Mouse (Mus musculus): Measurements from ENCODE around the gene Ogdh. TPM values are rescaled to one million over a fixed set of nuclear protein-coding genes. Genes with fewer than 3 reads are reported as not detected.

The Ogdh gene
- total and polyA plus RNA-seq, 3 experiments, result 91.8 to 118 (median 94.9) TPM

DNA sequence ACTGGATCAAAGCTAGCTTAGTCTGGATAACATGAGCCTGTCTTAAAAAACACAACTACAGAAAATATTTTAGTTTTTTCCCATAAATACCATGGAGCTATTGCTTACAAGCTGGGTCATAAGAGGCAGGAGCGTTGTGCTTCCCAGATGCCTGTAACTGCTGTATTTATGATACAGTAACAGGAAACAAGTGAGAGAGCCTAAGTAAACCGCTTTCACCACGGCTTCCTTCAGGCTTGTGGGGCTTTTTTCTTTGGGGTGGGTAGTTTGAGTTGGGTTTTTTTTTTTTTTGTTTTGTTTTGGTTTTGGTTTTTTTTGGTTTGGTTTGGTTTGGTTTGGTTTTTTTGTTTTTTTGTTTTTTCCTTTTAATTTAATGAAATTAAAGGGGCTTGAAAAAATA lies 41.2 kb downstream of the Ogdh start:
- no peaks in the 10 kb centered on the region for H3K79me2 ChIP-seq (ENCODE audit: control insufficient read depth, insufficient read depth, low read length, poor library complexity)
- no peaks in the 10 kb centered on the region for H3K4me1 ChIP-seq (ENCODE audit: control insufficient read depth in 1 of 2, insufficient read depth in 2 of 2, low read length in 2 of 2)
- H3K4me3 ChIP-seq (ENCODE audit: control insufficient read depth in 1 of 2, insufficient read depth in 1 of 2, low read depth in 2 of 2, low read length in 2 of 2), result no peak overlapping the region
- TF ChIP-seq MAZ (IDR thresholded peaks at IDR 0.05; ENCODE audit: low read depth, low read length) (no peak), TAL1 (IDR thresholded peaks at IDR 0.05; ENCODE audit: low read length) (no peak), MEF2A (IDR thresholded peaks at IDR 0.05; ENCODE audit: extremely low read depth, insufficient replicate concordance, low read depth, low read length, poor library complexity, severe bottlenecking) (no peak), EP300 (IDR thresholded peaks at IDR 0.05; ENCODE audit: low read depth in 1 of 2, low read length in 2 of 2) (no peak), ZKSCAN1 (IDR thresholded peaks at IDR 0.05; ENCODE audit: low read depth, low read length) (no peak), NELFE (IDR thresholded peaks at IDR 0.05; ENCODE audit: low read depth, low read length) (no peak), ZC3H11A (IDR thresholded peaks at IDR 0.05; ENCODE audit: low read depth, low read length) (no peak), CHD1 (IDR thresholded peaks at IDR 0.05; ENCODE audit: low read depth, low read length) (no peak)
- no peak for DNase-seq (ENCODE audit: low read depth, low spot score)
- no peak overlapping the region for H3K27ac ChIP-seq (ENCODE audit: control insufficient read depth, low read depth, low read length)
- H3K36me3 ChIP-seq (ENCODE audit: control insufficient read depth in 1 of 2, insufficient read depth in 2 of 2, low read length in 2 of 2), result peaks cover 0 to 13% of the 10 kb centered on the region in 2 experiments; a peak in 2 of 4 replicates
- no peak overlapping the region for H3K9ac ChIP-seq (ENCODE audit: control insufficient read depth, low read depth, low read length, poor library complexity, severe bottlenecking)
- H3K27me3 ChIP-seq (ENCODE audit: control insufficient read depth in 1 of 2, insufficient read depth in 2 of 2, low read length in 2 of 2), result no peaks in the 10 kb centered on the region
- H3K9me3 ChIP-seq (replicated peaks; ENCODE audit: insufficient read depth, low read length), result no peaks in the 10 kb centered on the region

- H3K27ac ChIP-seq (ENCODE audit: control insufficient read depth, low read depth, low read length), result no peak overlapping the region
- H3K79me2 ChIP-seq (ENCODE audit: control insufficient read depth, insufficient read depth, low read length, poor library complexity), result no peaks in the 10 kb centered on the region
- H3K4me1 ChIP-seq (ENCODE audit: control insufficient read depth in 1 of 2, insufficient read depth in 2 of 2, low read length in 2 of 2), result no peaks in the 10 kb centered on the region
- no peak for DNase-seq (ENCODE audit: low read depth, low spot score)
- H3K27me3 ChIP-seq (ENCODE audit: control insufficient read depth in 1 of 2, insufficient read depth in 2 of 2, low read length in 2 of 2), result no peaks in the 10 kb centered on the region
- no peaks in the 10 kb centered on the region for H3K9me3 ChIP-seq (replicated peaks; ENCODE audit: insufficient read depth, low read length)
- TF ChIP-seq KAT2A (conservative IDR thresholded peaks at IDR 0.05; ENCODE audit: low read depth, low read length) (no peak), SMC3 (IDR thresholded peaks at IDR 0.05; ENCODE audit: low read depth, low read length) (no peak), ZC3H11A (IDR thresholded peaks at IDR 0.05; ENCODE audit: low read depth, low read length) (no peak), CHD2 (IDR thresholded peaks at IDR 0.05; ENCODE audit: low read length) (no peak), CTCF (IDR thresholded peaks at IDR 0.05 in 2 of 3, conservative IDR thresholded peaks at IDR 0.05 in 1 of 3; ENCODE audit: control insufficient read depth in 1 of 3, insufficient read depth in 1 of 3, low read depth in 2 of 3, low read length in 3 of 3, poor library complexity in 1 of 3, severe bottlenecking in 1 of 3) (no peak)
- H3K36me3 ChIP-seq (ENCODE audit: control insufficient read depth in 1 of 2, insufficient read depth in 2 of 2, low read length in 2 of 2), result peaks cover 0 to 9% of the 10 kb centered on the region in 2 experiments; a peak in 2 of 4 replicates
- H3K9ac ChIP-seq (ENCODE audit: control insufficient read depth, low read depth, low read length, poor library complexity, severe bottlenecking), result no peak overlapping the region
- no peak overlapping the region for H3K4me3 ChIP-seq (ENCODE audit: control insufficient read depth in 1 of 2, insufficient read depth in 1 of 2, low read depth in 2 of 2, low read length in 2 of 2)
These were observed 42.0 kb downstream of the Ogdh start for GRCm38 (mm10) chr11:6333403-6333802.

GRCm38 (mm10) chr11:6335321-6335720 lies 43.9 kb downstream of the Ogdh start:
- Histone ChIP-seq H3K27ac (ENCODE audit: control insufficient read depth, low read depth, low read length) (no peak overlapping the region), H3K27me3 (ENCODE audit: control insufficient read depth in 1 of 2, insufficient read depth in 2 of 2, low read length in 2 of 2) (no peaks in the 10 kb centered on the region), H3K79me2 (ENCODE audit: control insufficient read depth, insufficient read depth, low read length, poor library complexity) (no peaks in the 10 kb centered on the region), H3K4me1 (ENCODE audit: control insufficient read depth in 1 of 2, insufficient read depth in 2 of 2, low read length in 2 of 2) (no peaks in the 10 kb centered on the region), H3K36me3 (ENCODE audit: control insufficient read depth in 1 of 2, insufficient read depth in 2 of 2, low read length in 2 of 2) (peaks cover 0 to 9% of the 10 kb centered on the region in 2 experiments; a peak in 2 of 4 replicates), H3K9me3 (replicated peaks; ENCODE audit: insufficient read depth, low read length) (no peaks in the 10 kb centered on the region), H3K4me3 (ENCODE audit: control insufficient read depth in 1 of 2, insufficient read depth in 1 of 2, low read depth in 2 of 2, low read length in 2 of 2) (no peak overlapping the region), H3K9ac (ENCODE audit: control insufficient read depth, low read depth, low read length, poor library complexity, severe bottlenecking) (no peak overlapping the region)
- DNase-seq (ENCODE audit: low read depth, low spot score), result no peak
- no peak for TF ChIP-seq JUND (IDR thresholded peaks at IDR 0.05; ENCODE audit: low read depth, low read length)
- TF ChIP-seq TCF12 (IDR thresholded peaks at IDR 0.05; ENCODE audit: low read depth, low read length), result no peak
- no peak for TF ChIP-seq USF1 (IDR thresholded peaks at IDR 0.05; ENCODE audit: low read depth, low read length)
- no peak for TF ChIP-seq ELF1 (IDR thresholded peaks at IDR 0.05; ENCODE audit: low read depth, low read length)
- no peak for TF ChIP-seq GATA1 (IDR thresholded peaks at IDR 0.05; ENCODE audit: low read depth, low read length)
- TF ChIP-seq CTCF (IDR thresholded peaks at IDR 0.05 in 2 of 3, conservative IDR thresholded peaks at IDR 0.05 in 1 of 3; ENCODE audit: control insufficient read depth in 1 of 3, insufficient read depth in 1 of 3, low read depth in 2 of 3, low read length in 3 of 3, poor library complexity in 1 of 3, severe bottlenecking in 1 of 3), result no peak
- no peak for TF ChIP-seq ZNF384 (IDR thresholded peaks at IDR 0.05; ENCODE audit: low read depth, low read length)
- no peak for TF ChIP-seq SMC3 (IDR thresholded peaks at IDR 0.05; ENCODE audit: low read depth, low read length)
- no peak for TF ChIP-seq TBP (IDR thresholded peaks at IDR 0.05; ENCODE audit: low read depth, low read length)
- no peak for TF ChIP-seq ZMIZ1 (IDR thresholded peaks at IDR 0.05; ENCODE audit: low read depth, low read length)
- TF ChIP-seq MYB (IDR thresholded peaks at IDR 0.05; ENCODE audit: low read depth, low read length), result no peak
- no peak for TF ChIP-seq EP300 (IDR thresholded peaks at IDR 0.05; ENCODE audit: low read depth in 1 of 2, low read length in 2 of 2)
- no peak for TF ChIP-seq MXI1 (IDR thresholded peaks at IDR 0.05; ENCODE audit: low read depth, low read length)
- no peak for TF ChIP-seq MAX (IDR thresholded peaks at IDR 0.05; ENCODE audit: low read length)
- TF ChIP-seq CHD2 (IDR thresholded peaks at IDR 0.05; ENCODE audit: low read length), result no peak
- TF ChIP-seq KAT2A (conservative IDR thresholded peaks at IDR 0.05; ENCODE audit: low read depth, low read length), result no peak
- no peak for TF ChIP-seq MEF2A (IDR thresholded peaks at IDR 0.05; ENCODE audit: extremely low read depth, insufficient replicate concordance, low read depth, low read length, poor library complexity, severe bottlenecking)
- TF ChIP-seq CHD1 (IDR thresholded peaks at IDR 0.05; ENCODE audit: low read depth, low read length), result no peak
- TF ChIP-seq SIN3A (IDR thresholded peaks at IDR 0.05; ENCODE audit: low read length), result no peak
